Mouse (Mus musculus) ES-Bruce4 (cell line): Measurements from ENCODE around the gene Irf2. TPM values are rescaled to one million over a fixed set of nuclear protein-coding genes. Genes with fewer than 3 reads are reported as not detected.

Experiments
- H3K27ac ChIP-seq: 2 replicates; pipeline ENCODE4 v1.5.1; 2012; ENCODE audit warnings: low read length, inconsistent platforms; ENCODE audit not compliant: insufficient read depth
- H3K27me3 ChIP-seq: 2 replicates; pipeline ENCODE4 v1.6.1; 2012; ENCODE audit warnings: mild to moderate bottlenecking, low read length, inconsistent platforms; ENCODE audit not compliant: control insufficient read depth, poor library complexity, insufficient read depth, severe bottlenecking
- H3K36me3 ChIP-seq: 2 replicates; pipeline ENCODE4 v1.6.1; 2012; ENCODE audit warnings: inconsistent platforms, mild to moderate bottlenecking, low read length, moderate library complexity; ENCODE audit not compliant: control insufficient read depth, poor library complexity, insufficient read depth, severe bottlenecking
- H3K4me1 ChIP-seq: one replicate; pipeline ENCODE4 v1.8.1; 2011; ENCODE audit warnings: low read length; ENCODE audit not compliant: control insufficient read depth, insufficient read depth
- H3K4me3 ChIP-seq: 2 replicates; pipeline ENCODE4 v1.5.1; 2011; ENCODE audit warnings: low read depth, mild to moderate bottlenecking, low read length
- H3K9ac ChIP-seq: 2 replicates; pipeline ENCODE4 v1.6.1; 2012; ENCODE audit warnings: low read depth, mild to moderate bottlenecking, inconsistent platforms; ENCODE audit not compliant: poor library complexity, severe bottlenecking
- H3K9me3 ChIP-seq: replicated peaks from 2 replicates; pipeline ENCODE4 v1.6.1; 2012; ENCODE audit warnings: mild to moderate bottlenecking, low read length, inconsistent platforms; ENCODE audit not compliant: control insufficient read depth, poor library complexity, insufficient read depth, severe bottlenecking
- CTCF ChIP-seq: IDR thresholded peaks from one replicate; pipeline ENCODE4 v1.8.1; 2011; ENCODE audit warnings: low read depth, low read length
- EP300 ChIP-seq: IDR thresholded peaks from 2 replicates; pipeline ENCODE4 v1.6.1; 2011; ENCODE audit warnings: low read depth, low read length; ENCODE audit not compliant: insufficient read depth
- POLR2A ChIP-seq: IDR thresholded peaks from one replicate; pipeline ENCODE4 v1.8.1; 2011; ENCODE audit warnings: low read length; ENCODE audit not compliant: insufficient read depth
- polyA plus RNA-seq: library from polyadenylated mRNA; stranded (reverse); fragments of >200 nt; gene quantifications from 2 replicates; pipeline ENCODE4 v1.2.4, GENCODE M21; 2011; ENCODE audit warnings: low read depth; ENCODE audit not compliant: missing spikeins, insufficient read depth, insufficient read length

The Irf2 gene
- polyA plus RNA-seq, 1 experiment = 17.6 TPM

DNA sequence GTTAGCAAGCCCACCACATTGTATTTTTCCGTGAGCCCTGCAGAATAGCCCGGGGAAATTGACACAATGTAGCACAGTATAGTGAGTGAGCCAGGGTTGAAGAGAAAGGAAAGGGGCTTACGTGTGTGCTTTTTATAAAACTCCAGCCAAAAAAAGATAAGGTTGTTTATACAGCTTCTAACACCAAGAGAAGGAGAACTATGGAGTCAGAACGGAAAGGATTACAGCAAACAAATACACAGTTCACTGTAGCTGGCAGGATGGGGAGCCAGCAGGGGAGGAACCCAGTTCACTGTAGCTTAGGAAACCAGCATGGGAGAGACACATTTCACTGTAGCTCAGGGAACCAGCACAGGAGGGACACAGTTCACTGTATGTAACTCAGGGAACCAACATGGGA, 149.0 kb downstream of the Irf2 start:
- no peaks in the 10 kb centered on the region for H3K36me3 ChIP-seq

DNA sequence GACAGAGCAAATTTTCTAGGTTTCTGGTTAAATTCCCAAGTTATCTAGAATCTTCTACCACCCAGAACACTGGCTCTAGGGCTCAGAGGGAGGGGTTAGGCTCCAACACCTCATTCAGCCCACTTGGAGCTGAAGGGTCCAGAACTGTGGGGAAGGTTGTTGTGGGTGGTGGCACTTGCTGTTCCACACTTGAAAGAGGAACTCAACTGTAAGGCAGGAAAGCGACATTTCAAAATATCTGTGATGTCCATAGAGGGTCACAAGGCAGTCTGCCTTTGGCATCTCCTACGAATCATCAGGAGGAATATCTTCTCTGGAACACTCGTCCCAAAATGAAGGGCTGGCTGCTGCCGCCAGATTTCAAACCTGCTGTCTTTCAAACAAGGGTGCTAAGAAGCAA, 150.7 kb downstream of the Irf2 start:
- Histone ChIP-seq H3K9ac (no peak overlapping the region), H3K9me3 (no peaks in the 10 kb centered on the region)
- no peak for TF ChIP-seq CTCF
- TF ChIP-seq EP300 = no peak
- TF ChIP-seq POLR2A = no peak

More for the DNA sequence above, 149.0 kb downstream of the Irf2 start:
- no peak overlapping the region for H3K27ac ChIP-seq
- no peaks in the 10 kb centered on the region for H3K9me3 ChIP-seq
- no peak overlapping the region for H3K4me3 ChIP-seq
- no peaks in the 10 kb centered on the region for H3K27me3 ChIP-seq
- TF ChIP-seq POLR2A = no peak
- H3K9ac ChIP-seq = no peak overlapping the region
- H3K4me1 ChIP-seq = no peaks in the 10 kb centered on the region

DNA sequence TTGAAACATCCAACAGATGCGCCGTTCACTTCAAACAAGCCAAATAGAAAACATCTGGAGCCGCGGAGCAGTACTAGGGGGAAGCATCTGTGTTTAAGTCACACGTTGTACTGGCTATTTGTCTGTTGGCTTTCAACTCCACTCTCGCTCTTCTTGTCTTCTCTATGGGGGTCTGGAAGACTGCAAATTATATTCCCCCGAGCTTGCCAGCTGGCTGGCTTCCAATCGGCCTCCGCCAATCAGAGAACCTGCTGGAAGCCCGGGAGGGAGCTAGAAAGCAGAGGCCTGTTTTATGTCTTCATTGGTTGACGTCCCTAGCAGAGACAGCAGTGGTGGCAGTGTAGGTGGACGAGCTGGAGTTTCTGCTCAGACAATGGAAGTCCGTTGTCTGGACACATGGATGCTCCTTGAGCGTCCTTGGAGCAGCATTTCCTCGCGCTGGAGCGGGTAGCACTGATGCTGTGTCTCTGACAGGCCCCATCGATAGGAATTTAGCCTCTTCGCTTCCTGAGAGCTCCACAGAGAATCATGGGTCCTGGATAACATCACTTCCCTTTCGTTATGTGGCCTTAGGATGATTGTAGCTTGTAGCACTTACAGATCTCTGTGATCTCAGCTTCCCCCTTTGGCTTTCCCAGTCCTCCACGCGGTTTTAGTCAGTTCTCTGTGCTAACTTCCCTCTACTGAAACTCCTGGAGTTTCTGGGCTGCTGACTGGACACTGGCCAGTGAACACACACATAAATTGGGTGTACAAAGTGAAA, 153.2 kb downstream of the Irf2 start:
- no peak overlapping the region for H3K27ac ChIP-seq
- H3K9ac ChIP-seq = no peak overlapping the region
- no peak for TF ChIP-seq CTCF
- TF ChIP-seq EP300 = no peak
- no peak for TF ChIP-seq POLR2A
- no peaks in the 10 kb centered on the region for H3K4me1 ChIP-seq
- no peak overlapping the region for H3K4me3 ChIP-seq
- H3K36me3 ChIP-seq = no peaks in the 10 kb centered on the region
- no peaks in the 10 kb centered on the region for H3K9me3 ChIP-seq
- no peaks in the 10 kb centered on the region for H3K27me3 ChIP-seq

More for the DNA sequence above, 150.7 kb downstream of the Irf2 start:
- no peaks in the 10 kb centered on the region for H3K36me3 ChIP-seq
- H3K27ac ChIP-seq = no peak overlapping the region
- no peak overlapping the region for H3K4me3 ChIP-seq
- no peaks in the 10 kb centered on the region for H3K27me3 ChIP-seq
- no peaks in the 10 kb centered on the region for H3K4me1 ChIP-seq

DNA sequence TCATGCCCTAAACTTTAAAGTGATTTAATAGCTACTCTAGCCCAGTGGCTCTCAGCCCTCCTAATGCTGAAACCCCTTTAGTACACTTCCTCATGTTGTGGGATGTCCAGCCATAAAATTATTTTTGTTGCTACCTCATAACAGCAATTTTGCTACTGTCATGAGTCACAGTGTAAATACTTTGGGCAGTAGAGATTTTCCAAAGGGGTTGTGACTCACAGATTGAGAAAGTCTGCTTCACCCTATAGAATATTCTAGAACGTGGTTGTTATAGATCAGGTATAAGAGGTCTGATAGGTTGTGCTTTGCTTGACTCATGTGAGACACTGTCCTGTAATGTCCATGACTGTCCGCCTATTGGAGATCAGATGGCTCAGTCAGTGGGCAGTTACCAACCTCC, 154.9 kb downstream of the Irf2 start:
- Histone ChIP-seq H3K4me3 (no peak overlapping the region), H3K27me3 (no peaks in the 10 kb centered on the region), H3K9me3 (no peaks in the 10 kb centered on the region), H3K4me1 (no peaks in the 10 kb centered on the region), H3K9ac (no peak overlapping the region), H3K27ac (no peak overlapping the region), H3K36me3 (no peaks in the 10 kb centered on the region)
- no peak for TF ChIP-seq POLR2A
- TF ChIP-seq CTCF = no peak
- no peak for TF ChIP-seq EP300

DNA sequence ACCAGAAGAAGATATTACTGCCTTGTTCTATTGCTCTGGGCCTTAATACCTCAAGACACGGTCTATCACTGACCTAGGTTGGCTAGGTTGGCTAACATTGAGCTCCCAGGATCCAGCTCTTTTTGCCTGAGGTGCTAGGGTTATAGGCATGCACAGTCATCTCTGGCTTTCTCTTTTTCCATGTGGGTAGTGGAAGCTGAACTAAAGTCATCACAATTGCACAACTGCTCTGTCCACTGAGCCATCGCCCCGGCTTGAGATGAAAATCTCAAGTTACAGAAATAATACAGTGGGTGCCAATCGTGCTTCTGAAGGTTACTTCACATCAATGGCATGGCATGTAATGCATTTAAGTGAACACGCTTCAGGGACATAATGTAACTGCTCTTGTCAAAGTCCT, 156.5 kb downstream of the Irf2 start:
- Histone ChIP-seq H3K9me3 (no peaks in the 10 kb centered on the region), H3K27me3 (0 out of 2 replicates have a peak, but pooled peaks cover 1% of the 10 kb centered on the region), H3K4me1 (no peaks in the 10 kb centered on the region), H3K4me3 (no peak overlapping the region), H3K27ac (no peak overlapping the region), H3K36me3 (no peaks in the 10 kb centered on the region), H3K9ac (no peak overlapping the region)
- TF ChIP-seq POLR2A = no peak
- TF ChIP-seq CTCF = no peak
- TF ChIP-seq EP300 = no peak

DNA sequence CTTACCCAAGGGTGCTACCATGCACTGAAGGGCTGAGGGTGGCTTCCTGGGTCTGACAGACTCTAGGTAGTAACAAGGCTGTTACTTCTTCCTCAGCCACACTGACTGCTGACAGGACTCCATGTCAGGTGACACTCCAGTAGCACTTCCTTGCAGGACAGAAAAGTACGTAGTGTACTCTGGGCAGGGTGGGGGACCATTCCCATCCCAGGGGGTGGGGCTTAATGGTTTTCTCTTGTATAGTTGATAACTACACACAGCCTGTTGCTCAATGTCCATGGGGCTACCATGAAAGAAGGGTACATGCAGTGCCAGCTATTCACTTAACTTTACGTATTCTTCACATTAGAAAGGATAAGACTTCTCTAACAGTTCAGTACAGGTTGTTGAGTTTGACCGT, 157.2 kb downstream of the Irf2 start:
- 0 out of 2 replicates have a peak, but pooled peaks cover 3% of the 10 kb centered on the region for H3K9me3 ChIP-seq
- H3K9ac ChIP-seq = no peak overlapping the region
- no peak overlapping the region for H3K4me3 ChIP-seq
- H3K27me3 ChIP-seq = 0 out of 2 replicates have a peak, but pooled peaks cover 1% of the 10 kb centered on the region
- H3K27ac ChIP-seq = no peak overlapping the region
- H3K4me1 ChIP-seq = no peaks in the 10 kb centered on the region
- TF ChIP-seq POLR2A (no peak), CTCF (no peak), EP300 (no peak)
- no peaks in the 10 kb centered on the region for H3K36me3 ChIP-seq

Other genes starting within 250 kb of the Irf2 start
- gene Cenpu, start 187.7 kb upstream of the Irf2 start, polyA plus RNA-seq = 56.9 and 69.6 TPM in 2 replicates
- 53.4 and 64.2 TPM in 2 replicates for gene Primpol, start 122.5 kb upstream of the Irf2 start, polyA plus RNA-seq
- 96.0 and 99.9 TPM in 2 replicates for gene Casp3, start 122.4 kb upstream of the Irf2 start, polyA plus RNA-seq
- not detected in 2 replicates for gene Enpp6, start 247.2 kb downstream of the Irf2 start, polyA plus RNA-seq